Mouse (Mus musculus) kidney, embryonic 14.5 days (tissue): ENCODE results near the gene Gpc6. TPM values are rescaled to one million over a fixed set of nuclear protein-coding genes. Genes with fewer than 3 reads are reported as not detected.

Experiments
- ATAC-seq: fragments of 200-750 bp; cut with Nextera tagmentation; 2 replicates; pipeline ENCODE4 v1.8.0; 2017; ENCODE audit warnings: moderate number of reproducible peaks, mild to moderate bottlenecking, moderate TSS enrichment, moderate library complexity; ENCODE audit not compliant: low FRiP score, low TSS enrichment
- H3K27ac ChIP-seq: fragments of 300-500 bp; sonication (generic); 2 replicates; pipeline ENCODE4 v1.5.1; 2014; ENCODE audit warnings: low read depth, mild to moderate bottlenecking, low read length, moderate library complexity, mixed read lengths
- H3K27me3 ChIP-seq: fragments of 300-500 bp; sonication (generic); 2 replicates; pipeline ENCODE4 v1.6.1; 2014; ENCODE audit warnings: mild to moderate bottlenecking, low read length; ENCODE audit not compliant: control insufficient read depth, insufficient read depth
- H3K36me3 ChIP-seq: fragments of 300-500 bp; sonication (generic); 2 replicates; pipeline ENCODE4 v1.6.1; 2014; ENCODE audit warnings: low read length, mixed read lengths; ENCODE audit not compliant: control insufficient read depth, insufficient read depth
- H3K4me1 ChIP-seq: fragments of 300-500 bp; sonication (generic); 2 replicates; pipeline ENCODE4 v1.6.1; 2014; ENCODE audit warnings: low read length, mixed read lengths; ENCODE audit not compliant: control insufficient read depth, insufficient read depth
- H3K4me2 ChIP-seq: fragments of 300-500 bp; sonication (generic); replicated peaks from 2 replicates; pipeline ENCODE4 v1.6.1; 2014; ENCODE audit warnings: low read depth, mild to moderate bottlenecking, low read length
- H3K4me3 ChIP-seq: fragments of 300-500 bp; sonication (generic); 2 replicates; pipeline ENCODE4 v1.5.1; 2014; ENCODE audit warnings: mild to moderate bottlenecking, low read length
- H3K9ac ChIP-seq: fragments of 300-500 bp; sonication (generic); 2 replicates; pipeline ENCODE4 v1.6.1; 2014; ENCODE audit warnings: low read depth, mild to moderate bottlenecking, low read length, moderate library complexity
- H3K9me3 ChIP-seq: fragments of 300-500 bp; sonication (generic); 2 replicates; pipeline ENCODE4 v1.6.1; 2016; ENCODE audit warnings: low read length; ENCODE audit not compliant: control insufficient read depth
- WGBS: fragments of 180-500 bp; shearing (Covaris S2); extraction: QIAGEN DNeasy Blood & Tissue Kit; methylation state at CpG from one replicate; pipeline ENCODE4 v1.1.7; 2014; 5-methylcytosine and 5-hydroxymethylcytosine counted together
- polyA plus RNA-seq: library from polyadenylated mRNA; unstranded; fragments of >200 nt; fragmentation: Nextera tagmentation; extraction: Ambion mirVana; gene quantifications from 2 replicates; pipeline ENCODE4 v1.2.1, GENCODE M21; 2014

The Gpc6 gene
- polyA plus RNA-seq, 1 experiment from 2014 or later = 71.8 TPM

GRCm38 (mm10) chr14:117824491-117824890 lies 899.4 kb downstream of the Gpc6 start:
- Histone ChIP-seq H3K36me3 (no peaks in the 10 kb centered on the region), H3K4me3 (no peak overlapping the region), H3K9ac (no peak overlapping the region), H3K9me3 (no peaks in the 10 kb centered on the region), H3K4me2 (no peak overlapping the region), H3K4me1 (no peaks in the 10 kb centered on the region), H3K27me3 (no peaks in the 10 kb centered on the region), H3K27ac (no peak overlapping the region)
- no peak for ATAC-seq

- Histone ChIP-seq H3K4me1 (no peaks in the 10 kb centered on the region), H3K4me3 (no peak overlapping the region), H3K36me3 (no peaks in the 10 kb centered on the region), H3K27me3 (no peaks in the 10 kb centered on the region), H3K27ac (no peak overlapping the region), H3K4me2 (no peak overlapping the region), H3K9me3 (no peaks in the 10 kb centered on the region), H3K9ac (no peak overlapping the region)
- WGBS = 60% methylated on average over 8 of the region's 8 CpGs
- no peak for ATAC-seq
These were observed 901.4 kb downstream of the Gpc6 start for GRCm38 (mm10) chr14:117826294-117827046.

GRCm38 (mm10) chr14:117831267-117831666 lies 906.2 kb downstream of the Gpc6 start:
- Histone ChIP-seq H3K9ac (no peak overlapping the region), H3K4me3 (no peak overlapping the region), H3K27ac (no peak overlapping the region), H3K9me3 (no peaks in the 10 kb centered on the region), H3K4me1 (no peaks in the 10 kb centered on the region), H3K27me3 (no peaks in the 10 kb centered on the region), H3K36me3 (no peaks in the 10 kb centered on the region), H3K4me2 (no peak overlapping the region)
- 71% methylated on average over 8 of the region's 8 CpGs for WGBS
- ATAC-seq = no peak

GRCm38 (mm10) chr14:117831731-117832130 lies 906.6 kb downstream of the Gpc6 start:
- Histone ChIP-seq H3K9ac (no peak overlapping the region), H3K27ac (no peak overlapping the region), H3K9me3 (no peaks in the 10 kb centered on the region), H3K4me2 (no peak overlapping the region), H3K4me1 (no peaks in the 10 kb centered on the region), H3K36me3 (no peaks in the 10 kb centered on the region), H3K27me3 (no peaks in the 10 kb centered on the region), H3K4me3 (no peak overlapping the region)
- WGBS = 64% methylated on average over 4 of the region's 4 CpGs
- no peak for ATAC-seq

- Histone ChIP-seq H3K4me2 (no peak overlapping the region), H3K9ac (no peak overlapping the region), H3K9me3 (no peaks in the 10 kb centered on the region), H3K4me1 (no peaks in the 10 kb centered on the region), H3K27ac (no peak overlapping the region), H3K36me3 (no peaks in the 10 kb centered on the region), H3K4me3 (no peak overlapping the region), H3K27me3 (no peaks in the 10 kb centered on the region)
- ATAC-seq = no peak
- 86% methylated on average over 6 of the region's 6 CpGs for WGBS
These were observed 910.4 kb downstream of the Gpc6 start for GRCm38 (mm10) chr14:117835506-117835905.

GRCm38 (mm10) chr14:117837021-117837420 lies 911.9 kb downstream of the Gpc6 start:
- no peak for ATAC-seq
- no peaks in the 10 kb centered on the region for H3K9me3 ChIP-seq
- no peak overlapping the region for H3K9ac ChIP-seq
- no peak overlapping the region for H3K4me3 ChIP-seq
- no peak overlapping the region for H3K4me2 ChIP-seq
- H3K36me3 ChIP-seq = no peaks in the 10 kb centered on the region
- H3K27me3 ChIP-seq = no peaks in the 10 kb centered on the region
- H3K4me1 ChIP-seq = 0 out of 2 replicates have a peak, but pooled peaks cover 3% of the 10 kb centered on the region
- no peak overlapping the region for H3K27ac ChIP-seq
- 96% methylated on average over 4 of the region's 4 CpGs for WGBS

- 47% methylated on average over 3 of the region's 3 CpGs for WGBS
- no peaks in the 10 kb centered on the region for H3K9me3 ChIP-seq
- no peaks in the 10 kb centered on the region for H3K36me3 ChIP-seq
- no peak for ATAC-seq
- no peak overlapping the region for H3K9ac ChIP-seq
- no peak overlapping the region for H3K4me3 ChIP-seq
- 0 out of 2 replicates have a peak, but pooled peaks cover 6% of the 10 kb centered on the region for H3K4me1 ChIP-seq
- no peak overlapping the region for H3K27ac ChIP-seq
- no peak overlapping the region for H3K4me2 ChIP-seq
- no peaks in the 10 kb centered on the region for H3K27me3 ChIP-seq
These were observed 912.6 kb downstream of the Gpc6 start for GRCm38 (mm10) chr14:117837715-117838114.

GRCm38 (mm10) chr14:117841211-117841610 lies 916.1 kb downstream of the Gpc6 start:
- H3K36me3 ChIP-seq = no peaks in the 10 kb centered on the region
- H3K27me3 ChIP-seq = no peaks in the 10 kb centered on the region
- no peak overlapping the region for H3K4me2 ChIP-seq
- WGBS = 80% methylated on average over 4 of the region's 4 CpGs
- H3K9ac ChIP-seq = no peak overlapping the region
- no peak for ATAC-seq
- H3K4me3 ChIP-seq = no peak overlapping the region
- H3K4me1 ChIP-seq = 0 out of 2 replicates have a peak, but pooled peaks cover 6% of the 10 kb centered on the region
- H3K9me3 ChIP-seq = no peaks in the 10 kb centered on the region
- H3K27ac ChIP-seq = no peak overlapping the region

- no peak overlapping the region for H3K27ac ChIP-seq
- 58% methylated on average over 14 of the region's 14 CpGs for WGBS
- H3K36me3 ChIP-seq = no peaks in the 10 kb centered on the region
- 0 out of 2 replicates have a peak, but pooled peaks cover 6% of the 10 kb centered on the region for H3K4me1 ChIP-seq
- no peaks in the 10 kb centered on the region for H3K9me3 ChIP-seq
- no peak overlapping the region for H3K9ac ChIP-seq
- H3K4me2 ChIP-seq = no peak overlapping the region
- no peak for ATAC-seq
- H3K4me3 ChIP-seq = no peak overlapping the region
- H3K27me3 ChIP-seq = no peaks in the 10 kb centered on the region
These were observed 916.9 kb downstream of the Gpc6 start for GRCm38 (mm10) chr14:117841797-117842553.
